Mouse (Mus musculus) spleen, adult 2 months (tissue): ENCODE data around the gene E130308A19Rik.

Source experiments
- CTCF ChIP-seq: fragments of 200-500 bp; IDR thresholded peaks from 2 replicates; pipeline ENCODE4 v1.5.1; 2011; ENCODE audit warnings: mild to moderate bottlenecking, inconsistent platforms; ENCODE audit not compliant: insufficient read depth, insufficient read length, insufficient replicate concordance; ENCODE audit errors: extremely low read depth
- POLR2A ChIP-seq: fragments of 200-500 bp; IDR thresholded peaks from 2 replicates; pipeline ENCODE4 v1.6.1; 2011; ENCODE audit warnings: low read depth, low read length, inconsistent platforms

DNA sequence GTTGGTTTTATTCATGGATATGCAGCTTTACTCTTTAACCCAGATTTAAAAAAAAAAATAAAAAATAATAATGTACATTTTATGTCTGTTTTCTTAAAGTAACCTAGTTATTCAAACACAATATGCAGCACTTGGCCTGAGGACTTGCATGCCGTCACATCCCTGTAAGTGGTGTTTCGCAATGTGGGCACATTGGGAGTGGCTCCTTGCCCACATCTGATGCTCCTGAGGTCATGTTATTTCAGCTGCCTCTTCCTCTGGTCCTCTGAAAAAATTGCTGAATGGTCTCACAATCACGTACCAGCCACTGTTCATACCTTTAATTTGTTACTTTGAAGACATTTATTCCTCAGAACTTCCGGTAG, 135.3 kb downstream of the E130308A19Rik start:
- TF ChIP-seq CTCF = no peak
- no peak for TF ChIP-seq POLR2A
